Mouse (Mus musculus): Measurements from ENCODE around the gene Tsc1. TPM values are rescaled to one million over a fixed set of nuclear protein-coding genes. Genes with fewer than 3 reads are reported as not detected.

The Tsc1 gene
- 14.2 and 16.2 TPM in 2 replicates for polyA plus RNA-seq (2014; fragmentation: Nextera tagmentation; extraction: Ambion mirVana)

GRCm38 (mm10) chr2:28640461-28641424 lies at the start of gene Tsc1:
Gene Tsc1 (plus strand): TSS chr2:28641228.
- Histone ChIP-seq H3K36me3 (ENCODE audit: control insufficient read depth, insufficient read depth, low read length) (no peaks in the 10 kb centered on the region), H3K9ac (ENCODE audit: low read depth, low read length) (peak within 1 kb of the TSS; percentile 87)

GRCm38 (mm10) chr2:28591479-28591878 lies 49.5 kb upstream of the Tsc1 start:
- Histone ChIP-seq H3K4me1 (ENCODE audit: control insufficient read depth, insufficient read depth, low read length) (no peaks in the 10 kb centered on the region), H3K9ac (ENCODE audit: low read depth, low read length) (no peak overlapping the region), H3K27me3 (ENCODE audit: control insufficient read depth, insufficient read depth, low read length) (peaks cover 3% of the 10 kb centered on the region; the same call in 1 of the 2 replicates), H3K9me3 (replicated peaks; ENCODE audit: control insufficient read depth, low read length) (no peaks in the 10 kb centered on the region), H3K4me2 (no peak overlapping the region), H3K27ac (ENCODE audit: low read depth, low read length) (no peak overlapping the region), H3K36me3 (ENCODE audit: control insufficient read depth, insufficient read depth, low read length) (no peaks in the 10 kb centered on the region), H3K4me3 (ENCODE audit: low read depth, low read length) (no peak overlapping the region)
- 70% methylated on average over 2 of the region's 2 CpGs for WGBS (ENCODE audit: insufficient replicate concordance)
- ATAC-seq (replicated peaks; ENCODE audit: insufficient number of reproducible peaks, low FRiP score, low TSS enrichment): no peak

More at GRCm38 (mm10) chr2:28640461-28641424, at the start of gene Tsc1:
- H3K4me1 ChIP-seq (ENCODE audit: control insufficient read depth, insufficient read depth, low read length): peaks cover 17% of the 10 kb centered on the region
- WGBS (ENCODE audit: insufficient replicate concordance): 2% methylated on average over 46 of the region's 47 CpGs
- H3K27me3 ChIP-seq (ENCODE audit: control insufficient read depth, insufficient read depth, low read length): no peaks in the 10 kb centered on the region
- ATAC-seq (replicated peaks; ENCODE audit: insufficient number of reproducible peaks, low FRiP score, low TSS enrichment): peak; percentile 92
- no peaks in the 10 kb centered on the region for H3K9me3 ChIP-seq (replicated peaks; ENCODE audit: control insufficient read depth, low read length)
- H3K27ac ChIP-seq (ENCODE audit: low read depth, low read length): peak within 1 kb of the TSS; percentile 88
- peak within 1 kb of the TSS; percentile 89 for H3K4me2 ChIP-seq
- peak within 1 kb of the TSS; percentile 86 for H3K4me3 ChIP-seq (ENCODE audit: low read depth, low read length)

DNA sequence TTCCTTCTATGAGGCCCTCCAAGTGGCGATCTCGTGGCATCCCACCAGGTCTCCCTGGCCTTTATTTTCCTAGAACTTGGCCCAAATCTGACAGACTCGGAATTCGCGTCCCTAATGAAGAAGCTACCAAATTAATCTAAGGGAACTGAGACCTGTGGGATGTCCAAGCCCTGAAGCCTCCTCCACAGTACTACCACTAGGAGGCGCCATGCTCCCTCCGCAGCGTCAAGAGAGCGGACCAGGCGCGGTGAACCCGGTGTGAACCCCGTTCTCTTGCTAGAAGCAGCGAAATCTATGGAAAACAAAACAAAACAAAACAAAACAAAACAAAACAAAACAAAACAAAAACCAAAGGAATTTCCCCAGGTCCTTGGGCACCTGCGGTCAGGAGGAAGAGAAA lies 48.2 kb upstream of the Tsc1 start:
- H3K4me3 ChIP-seq (ENCODE audit: low read depth, low read length): no peak overlapping the region
- WGBS (ENCODE audit: insufficient replicate concordance): 8% methylated on average over 15 of the region's 15 CpGs
- no peaks in the 10 kb centered on the region for H3K36me3 ChIP-seq (ENCODE audit: control insufficient read depth, insufficient read depth, low read length)
- H3K27me3 ChIP-seq (ENCODE audit: control insufficient read depth, insufficient read depth, low read length): peaks cover 3% of the 10 kb centered on the region; the same call in 1 of the 2 replicates
- no peak overlapping the region for H3K9ac ChIP-seq (ENCODE audit: low read depth, low read length)
- no peak overlapping the region for H3K27ac ChIP-seq (ENCODE audit: low read depth, low read length)
- H3K4me1 ChIP-seq (ENCODE audit: control insufficient read depth, insufficient read depth, low read length): peaks cover 3% of the 10 kb centered on the region; the same call in 1 of the 2 replicates
- H3K4me2 ChIP-seq: peak overlapping the region; percentile 31; the same call in 1 of the 2 replicates
- H3K9me3 ChIP-seq (replicated peaks; ENCODE audit: control insufficient read depth, low read length): no peaks in the 10 kb centered on the region
- ATAC-seq (replicated peaks; ENCODE audit: insufficient number of reproducible peaks, low FRiP score, low TSS enrichment): no peak

DNA sequence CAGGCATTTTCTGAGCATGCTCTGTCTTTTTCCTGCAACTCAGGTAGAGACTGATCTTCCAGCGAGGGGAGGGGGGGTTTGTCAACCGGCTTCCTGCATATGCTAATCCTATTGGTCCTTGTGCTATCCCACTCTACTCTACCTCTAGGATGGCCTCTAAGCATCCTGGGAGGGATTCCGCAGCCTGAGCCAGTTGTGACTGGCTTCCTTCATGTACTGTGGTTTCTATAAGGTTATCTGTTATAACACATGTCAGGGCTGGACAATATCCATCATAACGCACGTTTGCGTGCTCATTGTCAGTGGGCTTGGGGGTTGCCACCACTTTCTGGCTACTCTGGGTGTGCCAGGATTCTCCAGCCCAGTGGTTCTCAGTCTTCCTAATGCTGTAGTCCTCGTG lies 45.0 kb upstream of the Tsc1 start:
- Histone ChIP-seq H3K27me3 (ENCODE audit: control insufficient read depth, insufficient read depth, low read length) (peaks cover under 1% of the 10 kb centered on the region; the same call in 1 of the 2 replicates), H3K9ac (ENCODE audit: low read depth, low read length) (no peak overlapping the region), H3K4me2 (no peak overlapping the region), H3K4me1 (ENCODE audit: control insufficient read depth, insufficient read depth, low read length) (peaks cover 24% of the 10 kb centered on the region), H3K9me3 (replicated peaks; ENCODE audit: control insufficient read depth, low read length) (no peaks in the 10 kb centered on the region), H3K27ac (ENCODE audit: low read depth, low read length) (no peak overlapping the region), H3K4me3 (ENCODE audit: low read depth, low read length) (no peak overlapping the region), H3K36me3 (ENCODE audit: control insufficient read depth, insufficient read depth, low read length) (no peaks in the 10 kb centered on the region)
- ATAC-seq (replicated peaks; ENCODE audit: insufficient number of reproducible peaks, low FRiP score, low TSS enrichment): no peak
- WGBS (ENCODE audit: insufficient replicate concordance): 67% methylated on average over 7 of the region's 7 CpGs

GRCm38 (mm10) chr2:28596998-28597397 lies 44.0 kb upstream of the Tsc1 start:
- 85% methylated on average over 7 of the region's 7 CpGs for WGBS (ENCODE audit: insufficient replicate concordance)
- Histone ChIP-seq H3K4me3 (ENCODE audit: low read depth, low read length) (no peak overlapping the region), H3K4me2 (no peak overlapping the region), H3K27me3 (ENCODE audit: control insufficient read depth, insufficient read depth, low read length) (no peaks in the 10 kb centered on the region; the same call in 1 of the 2 replicates), H3K9me3 (replicated peaks; ENCODE audit: control insufficient read depth, low read length) (no peaks in the 10 kb centered on the region), H3K9ac (ENCODE audit: low read depth, low read length) (no peak overlapping the region), H3K36me3 (ENCODE audit: control insufficient read depth, insufficient read depth, low read length) (no peaks in the 10 kb centered on the region), H3K27ac (ENCODE audit: low read depth, low read length) (peak overlapping the region; percentile 22; the same call in 1 of the 2 replicates), H3K4me1 (ENCODE audit: control insufficient read depth, insufficient read depth, low read length) (peaks cover 29% of the 10 kb centered on the region)
- no peak for ATAC-seq (replicated peaks; ENCODE audit: insufficient number of reproducible peaks, low FRiP score, low TSS enrichment)

DNA sequence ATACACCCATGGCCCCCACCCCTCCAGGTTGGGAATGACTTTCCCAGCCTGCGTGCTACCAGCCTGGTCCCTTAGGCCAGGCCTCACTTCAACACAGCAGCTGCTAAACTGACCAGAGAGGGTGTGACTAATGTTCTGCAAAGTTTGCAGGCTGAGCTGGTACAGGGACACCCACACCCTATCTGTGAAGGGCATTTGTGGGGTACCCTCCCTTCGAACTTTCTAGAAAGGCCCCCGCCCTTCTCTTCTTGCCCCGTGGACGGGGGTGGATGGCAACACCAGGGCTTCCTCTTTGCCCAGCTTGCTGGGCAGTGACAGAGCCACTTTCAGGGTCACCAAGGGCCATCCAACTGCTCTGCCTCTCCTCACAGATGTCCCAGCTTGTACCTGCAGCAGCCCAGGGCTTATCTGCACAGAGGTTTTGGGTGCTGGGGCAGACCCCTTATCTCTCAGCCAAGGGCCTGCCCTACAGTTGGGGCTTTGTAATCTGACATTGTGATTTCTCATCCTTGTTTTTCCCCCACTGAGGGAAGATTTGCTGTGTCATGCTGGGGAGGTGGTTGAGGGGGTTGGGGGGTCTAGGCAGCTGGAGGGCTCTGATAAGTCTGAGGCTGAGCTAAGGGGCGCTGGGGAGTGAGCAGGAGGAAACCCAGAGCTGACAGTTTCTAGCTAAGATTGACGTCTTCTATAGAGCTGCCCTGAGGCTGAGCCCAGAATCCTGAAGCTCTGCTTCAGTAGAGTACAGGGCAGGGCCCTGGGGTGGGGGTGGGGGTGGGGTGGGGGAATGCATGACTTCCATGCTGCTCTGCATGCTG lies 43.1 kb upstream of the Tsc1 start:
- H3K27me3 ChIP-seq (ENCODE audit: control insufficient read depth, insufficient read depth, low read length): no peaks in the 10 kb centered on the region; the same call in 1 of the 2 replicates
- peak; percentile 86 for ATAC-seq (replicated peaks; ENCODE audit: insufficient number of reproducible peaks, low FRiP score, low TSS enrichment)
- no peak overlapping the region for H3K4me3 ChIP-seq (ENCODE audit: low read depth, low read length)
- H3K4me2 ChIP-seq: peak overlapping the region; percentile 23; the same call in 1 of the 2 replicates
- H3K9me3 ChIP-seq (replicated peaks; ENCODE audit: control insufficient read depth, low read length): no peaks in the 10 kb centered on the region
- H3K27ac ChIP-seq (ENCODE audit: low read depth, low read length): peak overlapping the region; percentile 57
- peak overlapping the region; percentile 4; the same call in 1 of the 2 replicates for H3K9ac ChIP-seq (ENCODE audit: low read depth, low read length)
- 48% methylated on average over 7 of the region's 7 CpGs for WGBS (ENCODE audit: insufficient replicate concordance)
- H3K4me1 ChIP-seq (ENCODE audit: control insufficient read depth, insufficient read depth, low read length): peaks cover 35% of the 10 kb centered on the region
- no peaks in the 10 kb centered on the region for H3K36me3 ChIP-seq (ENCODE audit: control insufficient read depth, insufficient read depth, low read length)

GRCm38 (mm10) chr2:28598692-28599568 lies 42.1 kb upstream of the Tsc1 start:
- WGBS (ENCODE audit: insufficient replicate concordance): 39% methylated on average over 12 of the region's 12 CpGs
- no peaks in the 10 kb centered on the region for H3K36me3 ChIP-seq (ENCODE audit: control insufficient read depth, insufficient read depth, low read length)
- peak overlapping the region; percentile 57; the same call in 1 of the 2 replicates for H3K27ac ChIP-seq (ENCODE audit: low read depth, low read length)
- ATAC-seq (replicated peaks; ENCODE audit: insufficient number of reproducible peaks, low FRiP score, low TSS enrichment): no peak
- peak overlapping the region; percentile 23 for H3K4me2 ChIP-seq
- H3K4me3 ChIP-seq (ENCODE audit: low read depth, low read length): no peak overlapping the region
- no peaks in the 10 kb centered on the region; the same call in 1 of the 2 replicates for H3K27me3 ChIP-seq (ENCODE audit: control insufficient read depth, insufficient read depth, low read length)
- H3K9me3 ChIP-seq (replicated peaks; ENCODE audit: control insufficient read depth, low read length): no peaks in the 10 kb centered on the region
- peak overlapping the region; percentile 29; the same call in 1 of the 2 replicates for H3K9ac ChIP-seq (ENCODE audit: low read depth, low read length)
- H3K4me1 ChIP-seq (ENCODE audit: control insufficient read depth, insufficient read depth, low read length): peaks cover 35% of the 10 kb centered on the region

Data from heart, embryonic 11.5 days (tissue).